Mouse (Mus musculus) cerebellum, adult 8-10 months (tissue): ENCODE data around the gene Hdac10.

Experiments used
- DNase-seq: peaks from one replicate; pipeline ENCODE4 v3.0.0; 2022

Hdac10 gene

DNA sequence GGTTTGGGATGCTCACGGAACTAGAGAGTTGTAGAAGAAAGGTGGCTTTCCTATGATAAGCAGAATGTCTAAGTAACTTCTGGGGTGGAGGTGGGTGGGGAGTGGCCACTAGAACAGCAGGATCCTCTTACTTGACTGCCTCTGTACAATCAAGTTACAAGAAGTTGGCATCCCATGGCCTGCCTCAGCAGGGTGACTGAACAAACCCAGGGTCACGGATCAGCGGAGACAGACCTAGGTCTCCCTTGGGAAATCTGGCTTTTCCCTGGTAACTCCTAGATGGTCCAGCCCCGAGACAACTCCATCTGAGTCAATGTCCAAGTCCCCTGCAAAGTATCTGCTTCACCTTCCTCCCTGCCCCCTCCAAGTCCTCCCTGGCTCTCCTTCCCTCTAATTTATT is 19.4 kb upstream of the Hdac10 start:
- DNase-seq: no peak

DNA sequence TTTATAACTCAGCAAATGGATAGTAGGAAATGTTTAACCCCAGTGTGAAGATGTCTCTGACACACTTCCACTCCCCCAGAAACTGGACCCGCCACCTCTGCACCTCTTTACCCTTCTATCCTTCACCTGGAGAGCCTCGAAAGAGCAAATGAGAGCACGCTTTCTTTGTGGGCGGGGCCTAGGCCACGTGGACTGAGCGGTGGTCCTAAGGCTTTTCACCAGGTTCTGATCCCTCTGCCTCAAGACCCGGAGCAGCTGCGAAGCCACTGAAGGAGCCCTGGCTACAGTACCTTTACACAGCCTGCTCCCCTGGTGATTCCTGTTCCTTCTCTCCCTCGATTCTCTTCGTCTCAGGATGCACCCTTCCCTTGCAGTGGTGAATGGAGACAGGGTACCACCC is 19.0 kb upstream of the Hdac10 start:
- no peak for DNase-seq

DNA sequence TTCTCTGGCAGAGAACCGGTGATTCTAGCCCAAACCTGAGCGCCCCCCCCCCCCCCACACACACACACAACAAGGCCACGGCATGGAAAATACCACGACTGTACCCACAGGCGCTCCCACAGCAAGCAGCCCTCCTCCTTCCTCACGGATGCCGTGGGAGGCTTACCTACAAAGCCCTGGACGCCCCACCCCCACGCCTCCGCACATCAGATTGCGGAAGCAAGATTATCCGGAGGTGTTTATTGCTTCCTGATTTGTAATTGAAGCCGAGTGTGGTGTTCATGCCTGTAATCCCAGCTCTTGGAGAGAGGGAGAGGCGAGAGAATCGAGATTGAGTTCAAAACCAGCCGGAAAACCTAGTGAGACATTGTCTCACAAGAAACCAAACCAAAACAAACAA is 18.5 kb upstream of the Hdac10 start:
- DNase-seq: peak; percentile 64

DNA sequence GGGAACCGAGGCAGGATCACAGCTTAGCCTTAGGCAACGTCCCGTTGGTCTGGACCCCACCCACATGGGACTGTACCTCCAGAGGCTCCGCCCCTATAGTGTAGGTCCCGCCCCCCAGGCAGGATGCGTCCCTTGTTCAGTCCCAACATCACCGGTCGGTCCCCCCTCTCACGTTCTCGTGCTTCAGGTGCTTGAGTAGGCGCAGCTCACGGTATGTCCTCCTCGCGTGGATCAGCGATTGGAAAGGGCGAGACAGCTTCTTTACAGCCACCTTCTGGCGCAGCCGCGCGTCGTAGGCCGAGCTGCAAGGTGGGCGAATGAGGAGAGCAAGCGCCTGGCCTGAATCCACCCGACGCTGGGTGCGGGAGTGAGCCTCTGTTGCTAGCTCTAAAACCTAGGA is 18.0 kb upstream of the Hdac10 start:
- DNase-seq: peak; percentile 81

DNA sequence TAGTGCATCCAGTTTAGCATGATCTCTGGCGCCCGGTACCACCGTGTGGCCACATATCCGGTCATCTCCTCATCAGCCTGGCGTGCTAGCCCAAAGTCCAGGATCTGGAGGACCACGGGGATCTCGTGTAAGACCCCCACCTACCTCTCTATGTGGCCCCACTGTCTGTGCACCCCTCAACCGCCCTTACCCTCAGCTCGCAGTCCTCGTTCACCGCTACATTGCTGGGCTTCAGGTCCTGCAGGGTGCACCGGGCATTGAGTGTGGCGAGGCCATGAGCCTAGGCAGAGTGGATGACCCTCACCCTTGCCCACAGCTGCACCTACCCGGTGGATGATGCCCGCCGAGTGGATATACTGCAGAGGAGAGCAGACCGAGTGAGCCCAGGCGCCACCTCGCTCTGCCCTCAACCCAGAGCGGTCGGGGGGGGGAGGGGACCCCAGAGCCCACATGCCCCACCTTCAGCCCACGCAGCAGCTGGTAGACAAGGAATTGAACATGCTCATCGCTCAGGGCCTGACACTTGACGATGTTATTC is 17.4 kb upstream of the Hdac10 start:
- DNase-seq: no peak

DNA sequence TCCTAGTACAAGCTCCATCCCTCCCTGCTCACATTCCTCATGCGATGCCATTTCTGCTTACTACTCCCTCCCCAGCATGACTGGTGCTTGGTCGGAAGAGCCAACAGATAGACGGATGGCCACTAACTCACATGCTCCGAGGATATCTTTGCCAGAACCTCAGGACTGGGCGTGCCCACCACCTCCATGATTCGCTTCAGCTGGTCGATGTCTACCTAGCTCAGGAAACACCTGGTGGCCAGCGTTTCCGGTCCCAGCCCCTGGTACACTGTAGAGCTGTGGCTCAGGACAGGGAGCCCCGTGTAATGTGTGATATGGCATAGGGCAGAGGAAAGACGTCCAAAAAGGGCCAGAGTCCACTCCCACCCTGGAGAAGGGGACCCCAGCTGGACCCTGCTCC is 16.5 kb upstream of the Hdac10 start:
- no peak for DNase-seq

DNA sequence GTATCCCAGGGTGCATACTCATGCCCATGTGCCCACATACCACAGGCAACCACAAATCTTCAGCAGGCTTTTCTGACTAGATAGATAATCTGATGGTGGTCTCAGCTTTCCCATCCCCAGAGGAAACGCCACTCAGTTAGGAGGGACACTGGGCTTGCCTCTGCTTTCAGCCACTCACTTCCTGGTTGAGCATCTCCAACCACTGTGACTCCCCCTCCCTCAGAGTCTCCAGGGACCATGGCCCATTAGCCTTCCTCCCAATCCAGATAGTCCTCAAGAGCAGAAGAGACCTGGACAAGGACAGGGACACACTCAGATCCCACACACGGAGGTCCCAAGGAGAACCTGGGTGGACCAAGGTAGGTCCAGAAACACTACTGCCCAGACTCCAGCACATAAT is 14.6 kb upstream of the Hdac10 start:
- DNase-seq: no peak

DNA sequence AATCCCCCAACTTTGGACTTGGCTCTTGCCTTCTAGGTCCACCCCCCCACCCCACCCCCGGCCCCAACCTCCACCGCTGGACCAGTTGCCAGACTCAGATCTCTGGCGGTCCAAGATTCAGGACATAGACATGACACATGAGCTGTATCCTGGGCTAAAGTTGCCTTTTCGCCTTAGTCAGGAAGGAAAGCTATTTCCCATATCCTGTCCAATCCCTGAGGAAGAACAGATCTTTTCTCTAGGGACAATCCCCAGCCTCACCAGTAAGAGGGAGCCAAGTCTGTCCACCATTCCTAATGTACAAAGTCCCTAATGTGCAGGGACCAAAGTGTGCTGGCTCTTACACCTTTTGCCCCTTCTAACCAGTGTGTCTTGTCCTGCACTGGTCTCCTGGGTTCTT is 13.4 kb upstream of the Hdac10 start:
- DNase-seq: no peak

DNA sequence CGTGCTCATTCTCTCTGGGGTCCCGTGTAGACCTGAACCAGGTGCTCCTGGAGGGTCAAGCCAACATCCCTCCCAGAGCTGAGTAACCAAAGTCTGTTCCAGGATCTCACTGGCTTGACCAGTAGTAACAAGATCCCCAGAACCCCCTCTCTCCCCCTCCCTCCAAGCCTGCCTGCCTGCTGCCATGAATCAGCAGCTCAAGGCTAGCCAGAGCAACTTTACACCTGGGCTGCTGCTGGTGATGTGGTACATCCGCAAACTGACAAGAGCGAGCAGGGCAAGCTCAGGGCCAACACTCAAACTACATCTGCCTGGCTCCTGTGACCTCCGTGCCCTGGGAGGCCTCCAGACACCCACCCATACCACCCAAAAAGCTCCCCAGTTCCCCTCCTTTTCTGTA is 12.9 kb upstream of the Hdac10 start:
- DNase-seq: no peak

DNA sequence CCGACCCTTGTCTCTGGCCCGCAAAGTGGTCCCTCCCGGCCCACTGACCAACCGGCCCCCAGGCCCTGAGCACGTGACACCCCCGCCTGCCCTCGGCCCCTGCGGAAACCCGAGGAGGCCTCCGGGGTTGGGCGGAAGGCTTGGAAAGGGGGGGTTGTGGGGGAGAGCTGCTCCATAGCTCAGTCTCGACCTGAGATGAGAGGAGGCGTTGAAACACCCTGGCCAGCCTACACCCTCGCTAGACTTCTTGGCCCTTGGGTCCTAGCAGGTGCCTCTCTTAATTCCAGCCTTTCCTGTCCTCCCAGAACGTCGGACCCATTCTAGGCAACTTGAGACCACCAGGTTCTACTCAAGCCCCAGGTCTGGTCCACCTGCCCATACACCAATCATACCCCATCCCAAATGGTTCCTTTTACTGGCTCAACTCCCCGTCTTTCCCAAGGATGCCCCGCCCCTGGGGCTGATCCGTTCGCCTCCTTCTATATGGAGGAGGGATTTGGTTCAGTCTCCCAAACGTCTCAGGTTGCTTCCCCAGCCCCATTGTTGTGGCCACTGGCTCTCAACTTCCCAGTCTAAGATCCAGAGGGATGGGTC is 12.3 kb upstream of the Hdac10 start, which contains the start of gene Mapk12:
Mapk12 (minus strand) TSS at position 45 of the 594 bp plus-strand sequence.
- DNase-seq: peak; percentile 71

DNA sequence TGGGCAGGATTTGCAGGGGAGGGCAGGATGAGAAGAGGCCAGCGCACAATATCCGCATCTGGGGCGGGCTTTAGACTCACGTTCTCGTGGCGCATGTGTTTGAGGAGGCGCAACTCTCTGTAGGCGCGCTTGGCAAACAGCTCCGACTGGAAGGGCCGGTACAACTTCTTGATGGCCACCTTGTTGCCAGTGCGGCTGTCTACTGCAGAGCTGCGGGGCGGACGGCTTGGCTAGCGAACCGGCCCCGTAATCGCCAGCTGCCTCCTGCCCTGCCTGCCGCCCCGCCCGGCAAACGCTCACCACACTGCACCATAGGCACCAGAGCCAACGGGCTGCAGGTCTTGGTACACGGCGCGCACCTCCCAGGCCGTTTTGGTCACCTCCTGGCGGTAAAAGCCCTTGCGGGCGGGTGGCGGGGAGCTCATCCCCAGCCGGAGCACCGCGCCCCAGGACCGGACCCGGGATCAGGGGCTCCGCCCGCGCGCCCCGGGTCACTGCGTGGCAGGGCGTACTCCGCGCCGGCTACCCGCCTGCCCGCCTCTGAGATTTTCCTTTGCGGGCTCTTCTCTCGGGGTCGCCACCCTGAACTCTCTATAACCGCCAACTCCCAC is 11.7 kb upstream of the Hdac10 start:
- peak; percentile 77 for DNase-seq

DNA sequence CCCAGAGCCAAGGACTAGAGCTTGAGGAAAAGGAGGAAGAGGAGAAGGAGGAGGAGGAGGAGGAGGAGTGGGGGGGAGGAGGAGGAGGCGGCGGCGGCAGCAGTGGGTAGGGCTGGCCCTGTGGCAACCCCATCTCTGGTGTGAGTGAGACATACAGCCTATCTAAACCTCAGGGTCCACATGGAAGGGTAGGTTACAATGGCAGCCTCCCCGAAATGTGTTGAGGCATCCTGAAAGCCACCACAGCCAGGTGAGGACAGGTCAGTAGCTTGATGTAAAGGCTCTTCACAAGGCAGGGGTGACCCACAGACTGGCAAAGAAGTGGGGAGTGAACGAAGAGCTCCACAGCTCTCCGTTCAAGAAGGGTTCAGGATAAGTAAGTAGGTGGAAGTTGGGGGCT is 10.0 kb upstream of the Hdac10 start:
- no peak for DNase-seq

DNA sequence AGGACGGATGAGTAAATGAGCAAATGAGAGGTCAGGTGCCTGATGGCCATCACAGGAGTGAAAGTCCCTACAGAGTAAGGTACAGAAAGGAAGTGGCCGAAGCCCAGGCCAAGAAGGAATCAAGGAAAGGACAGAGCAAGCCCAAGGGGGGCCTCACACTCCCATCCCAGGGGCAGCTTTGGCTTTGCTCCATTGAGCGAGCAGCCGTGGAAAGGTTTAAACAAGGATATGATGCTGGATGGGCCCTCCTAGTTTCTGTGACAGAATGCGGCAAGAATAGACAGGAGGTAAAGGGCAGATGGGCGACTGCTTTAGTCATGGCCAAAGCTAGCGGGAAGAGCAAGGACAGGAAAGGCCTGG is 9.5 kb upstream of the Hdac10 start:
- DNase-seq: peak; percentile 56

DNA sequence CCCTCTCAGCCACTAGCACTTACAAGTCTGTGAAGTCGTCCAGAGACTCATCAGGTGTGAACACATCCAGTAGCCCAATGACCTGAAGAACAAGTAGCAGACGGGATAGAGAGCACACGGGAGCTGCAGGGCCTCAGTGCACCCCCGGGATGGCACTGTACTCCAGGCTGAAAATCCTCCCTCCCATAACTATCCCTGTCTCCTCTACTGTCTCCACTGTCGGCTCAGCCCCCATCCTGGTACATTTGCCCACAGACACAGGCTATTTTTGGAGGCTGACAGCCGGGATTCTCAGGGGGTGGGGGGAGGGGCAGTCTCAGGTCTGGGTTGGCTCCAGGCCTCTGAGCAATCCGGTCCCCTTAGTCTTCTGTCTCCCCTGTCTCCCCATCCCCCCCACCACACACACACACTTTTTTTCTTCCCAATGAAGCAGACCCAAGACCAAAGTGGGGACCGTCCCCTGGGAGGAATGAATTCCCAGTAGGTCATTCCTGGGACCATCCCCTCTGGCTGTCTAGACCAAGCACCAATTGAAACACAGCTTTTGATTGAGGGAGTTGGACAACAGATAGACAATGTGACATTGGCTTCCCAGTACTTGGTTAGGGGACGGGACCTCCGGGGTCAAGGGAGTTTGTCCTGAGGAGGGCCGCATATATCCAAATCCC is 9.0 kb upstream of the Hdac10 start:
- no peak for DNase-seq

DNA sequence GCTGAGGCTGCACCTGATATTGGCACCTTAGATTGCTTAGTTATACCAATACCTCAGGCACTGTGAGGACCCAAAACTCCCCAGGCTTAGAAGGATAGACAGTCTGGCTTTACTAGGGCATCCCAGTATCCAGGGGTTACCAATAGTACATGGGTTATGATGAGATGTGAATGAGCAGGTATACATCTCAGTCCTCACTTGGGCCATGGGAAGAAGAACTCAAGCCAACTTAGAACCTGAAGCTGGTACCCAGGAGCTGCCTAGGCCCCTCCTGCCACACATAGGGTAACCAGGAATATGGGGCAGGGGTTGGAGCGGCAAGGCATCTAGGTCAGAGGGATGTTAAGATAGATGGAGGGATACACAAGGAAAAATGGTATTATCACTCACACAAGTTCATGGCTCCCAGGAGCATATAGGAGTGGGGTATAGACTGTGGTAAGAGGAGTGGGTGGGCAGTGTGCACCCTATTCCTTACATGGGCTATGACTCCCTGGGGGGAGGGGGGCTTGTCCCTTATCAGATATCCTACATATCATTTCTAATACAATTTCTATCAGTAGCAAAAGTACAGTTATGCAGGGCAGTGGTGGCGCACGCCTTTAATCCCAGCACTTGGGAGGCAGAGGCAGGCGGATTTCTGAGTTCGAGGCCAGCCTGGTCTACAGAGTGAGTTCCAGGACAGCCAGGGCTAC is 8.1 kb upstream of the Hdac10 start:
- no peak for DNase-seq

DNA sequence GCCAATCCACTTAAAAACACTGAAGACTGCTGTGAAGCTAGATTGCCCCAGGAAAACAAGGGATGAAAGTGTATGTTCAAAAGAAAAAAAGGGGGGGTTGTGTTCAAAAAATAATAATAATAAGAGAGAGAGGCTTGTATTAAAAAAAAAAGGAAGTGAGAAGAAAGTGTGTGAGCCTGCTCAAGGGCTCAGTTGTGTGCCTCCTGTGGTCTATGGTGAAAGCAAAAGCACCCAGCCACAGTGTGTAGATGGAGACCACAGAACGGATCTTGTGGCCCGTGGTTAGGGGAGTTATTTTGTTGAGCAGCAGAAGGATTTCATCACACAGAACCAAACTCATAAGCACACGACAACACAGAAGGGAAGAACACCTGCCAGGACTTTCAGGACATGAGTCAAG is 2.8 kb upstream of the Hdac10 start:
- DNase-seq: no peak

DNA sequence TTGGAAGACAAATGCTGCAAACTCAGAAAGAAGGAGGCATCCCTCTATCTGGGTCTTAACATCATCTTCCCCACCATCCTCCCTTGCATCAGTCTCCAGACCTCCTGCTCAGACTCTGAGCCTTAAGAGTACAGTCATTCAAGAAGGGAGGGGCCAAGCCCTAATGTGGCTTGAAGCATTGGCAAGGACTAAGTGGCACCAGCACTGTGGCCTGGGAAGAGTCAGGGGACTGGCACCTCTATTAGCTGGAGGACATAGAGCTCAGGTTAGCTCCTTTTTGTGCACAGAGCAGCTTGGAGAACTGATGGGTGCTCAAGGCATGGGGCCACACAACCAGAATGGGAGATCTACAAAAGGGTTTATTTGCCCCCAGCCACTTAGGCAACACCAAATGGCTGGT is 1.7 kb upstream of the Hdac10 start:
- DNase-seq: no peak

DNA sequence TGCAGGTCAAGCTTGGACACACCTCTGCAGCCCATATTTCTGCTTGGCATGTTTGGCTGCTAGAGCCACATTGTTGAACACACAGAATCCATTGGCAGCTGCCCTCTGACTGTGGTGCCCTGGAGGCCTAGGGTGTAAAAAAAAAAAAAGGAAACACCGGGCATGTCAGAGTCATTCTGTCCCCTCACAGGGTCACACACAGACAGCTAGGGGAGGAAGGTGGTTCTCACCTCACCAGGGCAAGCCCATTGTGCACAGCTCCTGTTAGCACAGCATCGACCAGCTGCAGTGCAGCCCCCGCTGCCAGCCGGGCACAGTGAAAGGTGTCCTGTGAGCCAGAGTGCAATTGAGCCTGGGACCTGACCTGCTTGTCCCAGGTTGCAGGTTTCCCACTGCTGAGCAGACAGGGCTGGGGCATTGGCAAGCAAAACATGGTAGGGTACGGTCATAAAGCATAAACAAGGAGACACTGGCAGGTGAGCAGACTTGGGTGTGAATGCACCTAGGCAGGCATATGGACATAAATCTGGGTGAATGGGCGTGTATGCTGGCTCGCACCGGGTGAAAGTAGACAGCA is 1.0 kb downstream of the Hdac10 start:
- DNase-seq: no peak

DNA sequence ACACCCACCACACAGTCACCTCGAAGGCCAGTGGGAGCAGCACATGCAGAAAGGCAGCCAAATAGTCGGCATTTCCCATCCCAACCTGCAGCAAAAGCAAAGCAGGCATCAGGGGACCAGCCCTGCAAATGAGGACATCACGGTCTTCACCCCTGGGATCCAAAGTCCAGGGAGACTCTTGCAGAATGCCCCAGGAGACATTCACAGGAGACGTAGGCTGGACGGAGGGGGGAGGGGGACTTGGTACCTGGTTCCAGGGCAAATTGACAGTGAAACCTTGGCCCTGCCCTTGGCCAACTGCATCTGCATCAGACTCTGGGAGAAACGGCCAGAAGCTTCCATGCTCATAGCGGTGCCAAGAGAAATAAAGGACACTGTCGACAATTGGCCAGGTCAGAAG is 1.9 kb downstream of the Hdac10 start:
- no peak for DNase-seq

DNA sequence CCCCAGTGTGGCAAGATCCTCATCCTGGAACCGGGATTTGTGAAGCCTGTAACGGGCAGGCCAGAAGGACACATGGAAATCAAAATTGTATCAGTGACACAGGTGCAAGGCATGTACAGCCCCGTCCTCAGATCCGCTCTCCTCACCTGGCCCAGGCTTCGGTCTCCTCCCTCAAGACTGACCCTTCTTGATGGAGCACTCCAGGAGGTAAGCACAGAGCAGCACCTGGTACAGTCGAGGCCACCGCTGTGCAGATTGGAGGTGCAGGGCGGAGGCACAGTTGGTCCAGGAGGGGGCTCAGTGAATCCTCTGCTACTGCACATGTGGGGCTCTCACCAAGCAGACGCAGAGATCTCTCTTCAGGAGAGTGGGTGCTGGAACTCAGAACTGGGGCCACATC is 3.1 kb downstream of the Hdac10 start:
- DNase-seq: no peak

DNA sequence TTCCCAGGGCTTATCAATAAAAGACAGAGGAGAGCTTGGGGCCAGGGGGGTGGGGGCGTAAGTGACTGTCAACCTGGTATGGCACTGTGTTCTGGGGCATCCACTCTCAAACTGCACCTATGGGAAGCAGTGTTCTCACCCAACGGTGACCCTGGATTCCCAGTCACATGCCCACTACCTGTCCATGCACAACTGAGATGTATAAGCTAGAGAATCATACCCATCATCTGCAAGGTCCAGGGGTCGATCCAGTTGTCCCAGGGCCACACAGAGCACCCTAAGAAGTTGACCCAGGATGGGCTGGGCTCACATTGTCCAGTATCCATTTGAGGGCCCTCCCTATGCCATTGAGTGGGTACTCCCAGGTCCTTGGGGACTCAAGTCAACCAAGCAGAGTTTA is 4.2 kb downstream of the Hdac10 start:
- no peak for DNase-seq

DNA sequence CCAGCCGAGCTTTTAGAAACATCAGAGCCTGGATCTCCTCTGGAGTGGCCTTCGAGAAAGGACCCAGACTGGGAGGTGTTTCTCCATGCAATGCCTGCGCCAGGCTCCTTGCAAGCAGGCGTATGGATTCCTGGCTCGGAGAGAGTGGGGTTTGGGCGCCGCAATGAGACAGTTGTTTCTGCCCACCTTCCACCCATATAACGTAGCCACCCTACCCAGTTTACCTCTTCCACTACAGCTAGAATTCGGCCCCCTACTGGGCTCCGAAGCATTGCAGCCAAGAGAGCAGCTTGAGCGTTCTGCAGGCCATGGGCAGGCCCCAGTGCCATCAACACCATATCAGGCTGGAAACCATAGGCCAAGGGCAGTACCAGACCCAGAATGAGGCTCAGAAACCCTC is 4.9 kb downstream of the Hdac10 start:
- DNase-seq: no peak

DNA sequence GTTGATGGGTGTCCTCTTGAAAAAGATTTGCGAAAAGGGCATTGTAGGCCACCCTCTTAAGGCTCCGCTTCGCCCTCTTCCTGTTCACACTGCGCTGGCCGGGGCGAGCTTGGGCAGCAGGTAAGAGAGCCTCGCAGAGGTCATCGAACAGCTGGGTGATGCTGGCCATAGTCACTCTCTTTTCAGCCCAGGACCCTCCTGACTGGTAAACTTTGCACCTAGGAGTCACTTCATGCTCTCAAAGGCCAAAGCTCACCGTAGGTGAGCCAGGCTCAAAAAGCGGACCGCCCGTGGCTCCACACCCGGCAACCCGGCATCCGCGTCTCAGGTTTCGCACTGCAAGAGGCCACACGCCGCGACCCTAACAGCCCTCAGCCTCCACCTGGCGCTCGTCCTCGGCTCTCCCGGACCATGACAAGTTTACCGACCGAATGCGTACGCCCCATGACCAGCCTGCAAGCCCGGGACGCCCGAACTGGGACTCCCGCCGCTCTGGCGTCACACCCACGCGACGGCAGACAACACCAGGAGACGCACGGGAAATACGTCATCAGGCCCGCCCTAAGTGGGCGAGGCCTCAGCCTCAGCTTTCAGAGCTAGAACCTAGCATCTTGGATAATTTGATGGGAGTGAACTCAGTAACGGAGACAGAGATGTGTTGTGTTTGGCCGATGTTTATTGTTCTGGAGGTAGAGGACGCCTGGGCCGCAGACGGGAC is 5.7 kb downstream of the Hdac10 start, which contains the start of gene Tubgcp6:
Tubgcp6 (minus strand) TSS at position 464 of the 718 bp plus-strand sequence.
- DNase-seq: peak; percentile 95
